ENCODE assay signal across 17 mouse cellular contexts in genomic region chr14:24870246-24870645, GRCm38 (mm10).
"Had no signal": no experiment of that assay in that cellular context is flagged by ENCODE, and none has a peak within 500 bp of the region (broad histone marks: within the 10 kb centered on the region; RNA-seq: fewer than 3 reads in every experiment).

No protein-coding gene starts in this region.

- H3K9ac ChIP-seq: liver, embryonic 15.5 days; liver, postnatal 0 days; lung, embryonic 15.5 days; midbrain, embryonic 12.5 days; neural tube, embryonic 12.5 days; stomach, embryonic 15.5 days had no signal

- H3K36me3 ChIP-seq: liver, embryonic 15.5 days; lung, embryonic 15.5 days; midbrain, embryonic 12.5 days; neural tube, embryonic 12.5 days; stomach, embryonic 15.5 days had no signal

- H3K9me3 ChIP-seq: liver, embryonic 15.5 days; lung, embryonic 15.5 days; megakaryocyte, embryonic 14.5 days; midbrain, embryonic 12.5 days; neural tube, embryonic 12.5 days; stomach, embryonic 15.5 days had no signal

- H3K27me3 ChIP-seq: liver, embryonic 15.5 days; lung, embryonic 15.5 days; neural tube, embryonic 12.5 days; stomach, embryonic 15.5 days had no signal

- H3K4me2 ChIP-seq: liver, embryonic 15.5 days; lung, embryonic 15.5 days; midbrain, embryonic 12.5 days; neural tube, embryonic 12.5 days; stomach, embryonic 15.5 days had no signal

- DNase-seq: liver, postnatal 0 days; lung, adult 2 months; lung, postnatal 14 days; lung, postnatal 36 days; midbrain, embryonic 14.5 days; thymus, adult 2 months; thymus, postnatal 25 days; thymus, postnatal 4 days had no signal

- H3K4me1 ChIP-seq: liver, embryonic 15.5 days; lung, embryonic 15.5 days; megakaryocyte, embryonic 14.5 days had no signal

- H3K4me3 ChIP-seq: liver, embryonic 15.5 days; lung, embryonic 15.5 days; megakaryocyte, embryonic 14.5 days; midbrain, embryonic 12.5 days; neural tube, embryonic 12.5 days; stomach, embryonic 15.5 days had no signal

- H3K27ac ChIP-seq: liver, embryonic 15.5 days; lung, embryonic 15.5 days; macrophage; midbrain, embryonic 12.5 days; neural tube, embryonic 12.5 days; stomach, embryonic 15.5 days; stomach, postnatal 0 days had no signal

- ATAC-seq: liver, postnatal 0 days; lung, postnatal 0 days had no signal
